Mouse (Mus musculus) bone marrow macrophage, adult 2 months (primary cell): ENCODE results near the gene Zfp207.

Source experiments
- CTCF ChIP-seq: IDR thresholded peaks from 2 replicates; pipeline ENCODE4 v1.5.1; 2012; ENCODE audit warnings: low read depth, mild to moderate bottlenecking, low read length, moderate library complexity
- POLR2A ChIP-seq: IDR thresholded peaks from 2 replicates; pipeline ENCODE4 v1.6.1; 2012; ENCODE audit warnings: mild to moderate bottlenecking, low read depth, low read length, borderline replicate concordance

- TF ChIP-seq POLR2A (no peak), CTCF (no peak)
Observed at GRCm38 (mm10) chr11:80429009-80429475, 46.0 kb downstream of the Zfp207 start.
